Mouse (Mus musculus) spleen, adult 2 months (tissue): ENCODE data around the gene Oxa1l.

Experiments
- CTCF ChIP-seq: fragments of 200-500 bp; IDR thresholded peaks from 2 replicates; pipeline ENCODE4 v1.5.1; 2011; ENCODE audit warnings: mild to moderate bottlenecking, inconsistent platforms; ENCODE audit not compliant: insufficient read depth, insufficient read length, insufficient replicate concordance; ENCODE audit errors: extremely low read depth
- POLR2A ChIP-seq: fragments of 200-500 bp; IDR thresholded peaks from 2 replicates; pipeline ENCODE4 v1.6.1; 2011; ENCODE audit warnings: low read depth, low read length, inconsistent platforms

DNA sequence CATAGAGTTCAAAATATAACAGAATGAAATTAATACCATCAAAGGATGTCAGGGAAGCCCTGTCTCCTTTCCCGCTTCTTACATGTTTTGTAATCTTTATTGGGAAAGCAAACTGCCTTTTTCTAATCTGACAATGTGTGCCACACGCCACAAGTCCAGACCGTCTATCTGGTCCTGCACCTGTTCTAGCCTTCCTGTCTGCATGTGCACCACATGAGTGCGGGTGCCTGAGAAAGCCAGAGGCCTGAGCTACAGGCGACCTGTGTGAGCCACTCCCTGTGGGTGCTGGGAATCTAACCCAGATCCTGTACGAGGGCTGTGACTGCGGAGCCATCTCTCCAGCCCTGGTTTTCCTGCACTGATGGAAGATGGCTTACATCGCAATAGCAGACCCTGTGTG is 23.8 kb downstream of the Oxa1l start:
- TF ChIP-seq POLR2A (no peak), CTCF (no peak)
